Mouse (Mus musculus): ENCODE measurements around the gene Zfp618. TPM values are rescaled to one million over a fixed set of nuclear protein-coding genes. Genes with fewer than 3 reads are reported as not detected.

The Zfp618 gene
- polyA plus RNA-seq, 1 experiment from 2014 or later, result 27.6 TPM

DNA sequence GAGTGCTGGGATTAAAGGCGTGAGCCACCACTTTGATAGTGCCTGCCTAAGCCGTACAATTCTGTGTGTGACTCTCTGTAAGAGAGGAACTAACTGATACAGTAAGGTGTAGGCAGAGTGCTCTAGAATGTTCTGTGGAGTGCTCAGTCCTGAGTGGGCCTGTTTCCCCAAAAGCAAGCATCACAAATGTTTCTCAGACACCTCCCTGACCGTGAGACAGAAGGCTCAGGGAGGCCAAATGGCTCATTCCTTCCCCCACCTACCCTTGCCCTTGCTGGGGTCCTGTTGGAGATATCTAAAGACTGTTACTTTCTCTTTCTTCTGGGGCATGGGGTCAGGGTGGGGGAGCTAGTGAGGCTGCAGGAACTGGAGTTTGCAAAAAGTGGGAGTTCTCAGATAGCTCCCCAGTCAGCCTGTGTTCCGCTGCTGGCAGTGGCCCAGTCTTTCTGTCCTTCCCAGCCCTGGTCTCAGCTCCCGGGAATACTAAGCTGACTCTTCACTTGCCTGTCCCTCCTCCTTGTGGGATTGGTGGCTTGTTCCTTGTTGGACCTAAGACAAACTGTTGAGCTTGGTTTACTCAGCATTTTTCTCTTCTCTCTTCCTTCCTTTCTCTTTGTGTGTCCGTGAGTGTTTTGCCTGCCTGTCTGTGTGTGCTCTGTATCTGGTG is 55.8 kb downstream of the Zfp618 start:
- no peaks in the 10 kb centered on the region for H3K36me3 ChIP-seq
- no peak overlapping the region for H3K4me3 ChIP-seq (replicated peaks)
- no peak for ATAC-seq (ENCODE audit: low FRiP score)
- H3K4me2 ChIP-seq, result no peak overlapping the region
- H3K27me3 ChIP-seq (replicated peaks), result no peaks in the 10 kb centered on the region
- H3K4me1 ChIP-seq, result peaks cover 18% of the 10 kb centered on the region; the same call in 1 of the 2 replicates
- 90% methylated on average over 6 of the region's 6 CpGs for WGBS
- no peak overlapping the region for H3K27ac ChIP-seq (replicated peaks)
- no peak overlapping the region for H3K9ac ChIP-seq (replicated peaks)
- no peaks in the 10 kb centered on the region for H3K9me3 ChIP-seq (replicated peaks)

DNA sequence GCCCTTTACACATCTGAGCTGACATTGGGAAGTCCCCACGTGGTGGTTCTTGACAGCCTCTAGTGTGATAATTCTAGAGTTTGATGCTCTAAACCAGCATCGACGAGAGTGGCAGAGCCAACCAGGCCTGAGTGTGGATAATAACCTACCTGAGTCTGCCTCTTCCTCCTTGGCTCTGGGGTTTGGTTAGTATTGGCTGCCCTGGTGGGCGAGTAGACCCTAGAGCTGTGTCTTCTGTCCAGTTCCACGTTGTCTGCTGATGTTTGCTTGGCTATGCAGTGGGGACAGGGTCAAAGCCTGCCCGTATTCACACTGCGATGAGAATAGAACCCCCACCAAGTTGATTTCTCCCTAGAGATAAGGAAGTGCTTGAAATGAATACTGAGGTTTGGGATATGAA is 58.1 kb downstream of the Zfp618 start:
- Histone ChIP-seq H3K27ac (replicated peaks) (no peak overlapping the region), H3K4me2 (no peak overlapping the region), H3K4me1 (peaks cover 18% of the 10 kb centered on the region; the same call in 1 of the 2 replicates), H3K27me3 (replicated peaks) (no peaks in the 10 kb centered on the region), H3K9me3 (replicated peaks) (no peaks in the 10 kb centered on the region), H3K4me3 (replicated peaks) (no peak overlapping the region), H3K36me3 (no peaks in the 10 kb centered on the region), H3K9ac (replicated peaks) (no peak overlapping the region)
- 93% methylated on average over 7 of the region's 7 CpGs for WGBS
- no peak for ATAC-seq (ENCODE audit: low FRiP score)

GRCm38 (mm10) chr4:63024098-63024497 is 58.7 kb downstream of the Zfp618 start:
- Histone ChIP-seq H3K36me3 (no peaks in the 10 kb centered on the region), H3K9me3 (replicated peaks) (no peaks in the 10 kb centered on the region), H3K9ac (replicated peaks) (no peak overlapping the region), H3K4me3 (replicated peaks) (no peak overlapping the region), H3K27me3 (replicated peaks) (no peaks in the 10 kb centered on the region), H3K4me1 (peaks cover 18% of the 10 kb centered on the region; the same call in 1 of the 2 replicates), H3K27ac (replicated peaks) (no peak overlapping the region), H3K4me2 (no peak overlapping the region)
- ATAC-seq (ENCODE audit: low FRiP score), result no peak
- 95% methylated on average over 7 of the region's 7 CpGs for WGBS

GRCm38 (mm10) chr4:63024734-63025256 is 59.4 kb downstream of the Zfp618 start:
- H3K4me2 ChIP-seq, result no peak overlapping the region
- ATAC-seq (ENCODE audit: low FRiP score), result no peak
- WGBS, result 88% methylated on average over 9 of the region's 9 CpGs

DNA sequence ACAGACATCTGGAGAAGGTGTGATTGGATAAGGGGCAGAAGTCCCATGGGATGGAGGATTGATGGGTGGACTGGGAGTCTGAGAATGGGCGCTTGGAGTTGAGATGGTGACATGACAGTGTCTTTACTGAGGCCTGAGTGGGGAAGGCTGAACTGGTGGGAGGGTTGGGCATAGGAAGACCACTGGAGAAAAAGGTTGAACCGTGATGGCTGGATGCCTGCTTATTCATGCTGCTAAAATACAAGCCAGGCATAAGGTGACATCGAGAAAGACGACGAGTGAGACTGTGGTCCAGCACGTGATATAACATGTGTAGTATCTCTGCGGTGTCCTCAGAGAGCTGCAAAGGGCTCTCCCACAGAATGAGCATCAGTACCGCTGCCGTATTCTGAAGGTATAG is 59.9 kb downstream of the Zfp618 start:
- WGBS, result 94% methylated on average over 9 of the region's 9 CpGs
- Histone ChIP-seq H3K27ac (replicated peaks) (no peak overlapping the region), H3K4me3 (replicated peaks) (no peak overlapping the region), H3K36me3 (no peaks in the 10 kb centered on the region), H3K9me3 (replicated peaks) (no peaks in the 10 kb centered on the region), H3K9ac (replicated peaks) (no peak overlapping the region), H3K27me3 (replicated peaks) (no peaks in the 10 kb centered on the region), H3K4me1 (peaks cover 12% of the 10 kb centered on the region; the same call in 1 of the 2 replicates), H3K4me2 (no peak overlapping the region)
- ATAC-seq (ENCODE audit: low FRiP score), result no peak

More at GRCm38 (mm10) chr4:63024734-63025256, 59.4 kb downstream of the Zfp618 start:
- peaks cover 12% of the 10 kb centered on the region; the same call in 1 of the 2 replicates for H3K4me1 ChIP-seq
- H3K27me3 ChIP-seq (replicated peaks), result no peaks in the 10 kb centered on the region
- no peak overlapping the region for H3K4me3 ChIP-seq (replicated peaks)
- no peak overlapping the region for H3K27ac ChIP-seq (replicated peaks)
- H3K36me3 ChIP-seq, result no peaks in the 10 kb centered on the region
- H3K9ac ChIP-seq (replicated peaks), result no peak overlapping the region
- no peaks in the 10 kb centered on the region for H3K9me3 ChIP-seq (replicated peaks)

- WGBS, result 100% methylated on average over 3 of the region's 3 CpGs
- no peak for ATAC-seq (ENCODE audit: low FRiP score)
- Histone ChIP-seq H3K27ac (replicated peaks) (no peak overlapping the region), H3K4me1 (peaks cover 9% of the 10 kb centered on the region; the same call in 1 of the 2 replicates), H3K36me3 (no peaks in the 10 kb centered on the region), H3K9me3 (replicated peaks) (no peaks in the 10 kb centered on the region), H3K9ac (replicated peaks) (no peak overlapping the region), H3K4me3 (replicated peaks) (no peak overlapping the region), H3K4me2 (no peak overlapping the region), H3K27me3 (replicated peaks) (no peaks in the 10 kb centered on the region)
Measured at GRCm38 (mm10) chr4:63026286-63026685, 60.9 kb downstream of the Zfp618 start.

GRCm38 (mm10) chr4:63027451-63027850 is 62.1 kb downstream of the Zfp618 start:
- H3K36me3 ChIP-seq, result no peaks in the 10 kb centered on the region
- 0 out of 2 replicates have a peak, but pooled peaks cover 7% of the 10 kb centered on the region for H3K4me1 ChIP-seq
- no peak overlapping the region for H3K27ac ChIP-seq (replicated peaks)
- no peak overlapping the region for H3K9ac ChIP-seq (replicated peaks)
- ATAC-seq (ENCODE audit: low FRiP score), result no peak
- no peak overlapping the region for H3K4me3 ChIP-seq (replicated peaks)
- no peaks in the 10 kb centered on the region for H3K9me3 ChIP-seq (replicated peaks)
- no peaks in the 10 kb centered on the region for H3K27me3 ChIP-seq (replicated peaks)
- no peak overlapping the region for H3K4me2 ChIP-seq

DNA sequence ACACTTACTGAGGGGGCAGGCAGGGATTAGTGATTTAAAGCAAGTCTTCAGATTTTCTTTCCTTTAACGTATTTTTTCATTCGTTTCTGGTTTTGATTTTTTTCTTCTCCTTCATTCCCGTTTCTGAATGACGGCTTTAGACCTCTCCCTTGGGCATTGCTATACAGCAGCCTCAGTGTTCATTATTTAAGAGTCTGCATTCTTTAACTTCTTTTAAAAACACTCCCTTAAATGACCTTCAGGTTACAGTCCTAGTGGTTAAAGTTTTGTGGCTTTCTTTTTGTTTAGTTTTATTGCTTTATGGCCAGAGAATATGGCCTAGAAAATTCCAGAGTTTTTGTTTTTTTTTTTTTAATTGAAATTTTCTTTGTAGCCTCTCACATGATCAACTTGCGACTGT is 64.8 kb downstream of the Zfp618 start:
- Histone ChIP-seq H3K9ac (replicated peaks) (no peak overlapping the region), H3K4me2 (no peak overlapping the region), H3K27ac (replicated peaks) (no peak overlapping the region), H3K4me1 (peaks cover 17% of the 10 kb centered on the region), H3K27me3 (replicated peaks) (no peaks in the 10 kb centered on the region), H3K36me3 (no peaks in the 10 kb centered on the region), H3K4me3 (replicated peaks) (no peak overlapping the region), H3K9me3 (replicated peaks) (no peaks in the 10 kb centered on the region)
- WGBS, result 15% methylated on average over 5 of the region's 5 CpGs
- no peak for ATAC-seq (ENCODE audit: low FRiP score)

DNA sequence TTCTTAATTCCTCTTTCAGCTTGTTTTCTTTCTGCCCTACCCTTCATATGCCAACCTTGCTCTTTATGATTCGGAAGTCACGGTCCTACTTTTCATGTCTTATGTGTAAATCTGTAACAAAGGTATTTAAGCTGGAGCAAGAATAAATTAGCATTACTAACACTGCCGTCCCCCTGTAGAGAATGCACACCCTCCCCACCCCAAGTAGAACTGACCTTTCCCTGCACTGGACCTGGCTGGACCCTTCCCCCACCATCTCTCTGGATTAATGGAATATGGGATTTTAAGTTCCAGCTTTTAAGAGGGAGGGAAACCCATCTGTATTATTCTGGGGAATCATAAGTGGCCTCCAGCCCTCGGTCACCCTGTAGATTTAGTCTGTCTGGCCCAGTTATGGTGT is 65.9 kb downstream of the Zfp618 start:
- no peaks in the 10 kb centered on the region for H3K36me3 ChIP-seq
- no peak overlapping the region for H3K4me2 ChIP-seq
- 37% methylated on average over 4 of the region's 4 CpGs for WGBS
- H3K27me3 ChIP-seq (replicated peaks), result no peaks in the 10 kb centered on the region
- H3K4me3 ChIP-seq (replicated peaks), result no peak overlapping the region
- H3K9ac ChIP-seq (replicated peaks), result no peak overlapping the region
- peaks cover 22% of the 10 kb centered on the region for H3K4me1 ChIP-seq
- H3K27ac ChIP-seq (replicated peaks), result no peak overlapping the region
- ATAC-seq (ENCODE audit: low FRiP score), result no peak
- no peaks in the 10 kb centered on the region for H3K9me3 ChIP-seq (replicated peaks)

GRCm38 (mm10) chr4:63032581-63033006 is 67.2 kb downstream of the Zfp618 start:
- Histone ChIP-seq H3K4me1 (peaks cover 24% of the 10 kb centered on the region), H3K27me3 (replicated peaks) (no peaks in the 10 kb centered on the region), H3K9me3 (replicated peaks) (no peaks in the 10 kb centered on the region), H3K4me2 (no peak overlapping the region), H3K4me3 (replicated peaks) (no peak overlapping the region), H3K36me3 (no peaks in the 10 kb centered on the region), H3K27ac (replicated peaks) (no peak overlapping the region), H3K9ac (replicated peaks) (no peak overlapping the region)
- ATAC-seq (ENCODE audit: low FRiP score), result no peak
- WGBS, result 77% methylated on average over 9 of the region's 9 CpGs

- H3K4me2 ChIP-seq, result no peak overlapping the region
- 39% methylated on average over 5 of the region's 5 CpGs for WGBS
- H3K4me3 ChIP-seq (replicated peaks), result no peak overlapping the region
- no peaks in the 10 kb centered on the region for H3K36me3 ChIP-seq
- H3K4me1 ChIP-seq, result peaks cover 26% of the 10 kb centered on the region
- no peak overlapping the region; the same call in 1 of the 2 replicates for H3K27ac ChIP-seq (replicated peaks)
- no peak for ATAC-seq (ENCODE audit: low FRiP score)
- no peak overlapping the region for H3K9ac ChIP-seq (replicated peaks)
- H3K9me3 ChIP-seq (replicated peaks), result no peaks in the 10 kb centered on the region
- no peaks in the 10 kb centered on the region for H3K27me3 ChIP-seq (replicated peaks)
Measured at GRCm38 (mm10) chr4:63033724-63034123, 68.4 kb downstream of the Zfp618 start.

DNA sequence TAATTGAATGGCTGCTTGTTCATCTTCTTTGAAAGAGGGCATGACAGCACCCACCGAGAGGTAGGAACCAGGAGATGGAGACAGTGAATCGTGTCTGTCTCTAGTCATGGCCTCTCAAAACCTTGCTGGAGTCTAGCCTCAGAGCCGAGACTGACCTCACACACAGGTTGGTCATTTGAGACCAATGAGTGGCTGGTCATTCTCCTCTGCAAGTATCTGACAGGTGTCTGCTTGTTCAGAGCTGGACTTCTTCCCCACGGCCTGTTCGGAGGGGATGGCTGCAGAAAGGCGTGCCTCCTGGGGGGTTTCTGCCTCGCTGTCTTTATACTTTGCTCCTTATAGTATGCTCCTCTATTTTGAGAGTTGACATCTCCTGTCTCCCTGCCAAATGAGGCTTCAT is 70.6 kb downstream of the Zfp618 start:
- Histone ChIP-seq H3K4me3 (replicated peaks) (no peak overlapping the region), H3K27ac (replicated peaks) (no peak overlapping the region), H3K9ac (replicated peaks) (no peak overlapping the region), H3K27me3 (replicated peaks) (no peaks in the 10 kb centered on the region), H3K36me3 (no peaks in the 10 kb centered on the region), H3K4me1 (peaks cover 26% of the 10 kb centered on the region), H3K4me2 (no peak overlapping the region), H3K9me3 (replicated peaks) (no peaks in the 10 kb centered on the region)
- ATAC-seq (ENCODE audit: low FRiP score), result no peak
- WGBS, result 70% methylated on average over 7 of the region's 7 CpGs
